Mouse (Mus musculus) spleen, adult 2 months (tissue): ENCODE results near the gene Sf3a1. TPM values are rescaled to one million over a fixed set of nuclear protein-coding genes. Genes with fewer than 3 reads are reported as not detected.

Experiments
- DNase-seq, 2 experiments: peaks; one replicate each; pipeline versions ENCODE4 v3.0.0 to v3.0.0-alpha.2; 2012 to 2021; ENCODE audit warnings: low spot score in 2 of 2, low read depth in 1 of 2
- H3K27ac ChIP-seq: fragments of 200-500 bp; 2 replicates; pipeline ENCODE4 v1.5.1; 2012; ENCODE audit warnings: low read length, inconsistent platforms; ENCODE audit not compliant: insufficient read depth
- H3K27me3 ChIP-seq: fragments of 200-500 bp; 2 replicates; pipeline ENCODE4 v1.6.1; 2012; ENCODE audit warnings: mild to moderate bottlenecking, moderate library complexity, low read length, inconsistent platforms; ENCODE audit not compliant: control insufficient read depth, insufficient read depth
- H3K36me3 ChIP-seq: fragments of 200-500 bp; 2 replicates; pipeline ENCODE4 v1.6.1; 2012; ENCODE audit warnings: mild to moderate bottlenecking, low read length, inconsistent platforms; ENCODE audit not compliant: control insufficient read depth, insufficient read depth
- H3K4me1 ChIP-seq: fragments of 200-500 bp; 2 replicates; pipeline ENCODE4 v1.6.1; 2011; ENCODE audit warnings: inconsistent platforms; ENCODE audit not compliant: control insufficient read depth, insufficient read depth, insufficient read length
- H3K4me3 ChIP-seq: fragments of 200-500 bp; 2 replicates; pipeline ENCODE4 v1.5.1; 2011; ENCODE audit warnings: mild to moderate bottlenecking, inconsistent platforms; ENCODE audit not compliant: insufficient read depth, insufficient read length; ENCODE audit errors: extremely low read depth
- CTCF ChIP-seq: fragments of 200-500 bp; IDR thresholded peaks from 2 replicates; pipeline ENCODE4 v1.5.1; 2011; ENCODE audit warnings: mild to moderate bottlenecking, inconsistent platforms; ENCODE audit not compliant: insufficient read depth, insufficient read length, insufficient replicate concordance; ENCODE audit errors: extremely low read depth
- POLR2A ChIP-seq: fragments of 200-500 bp; IDR thresholded peaks from 2 replicates; pipeline ENCODE4 v1.6.1; 2011; ENCODE audit warnings: low read depth, low read length, inconsistent platforms
- WGBS: fragments of 180-500 bp; shearing (Covaris S2); methylation state at CpG from one replicate; pipeline ENCODE4 v1.1.7; 2018; 5-methylcytosine and 5-hydroxymethylcytosine counted together
- polyA plus RNA-seq: library from polyadenylated mRNA; depleted of rRNA; stranded (reverse); fragments of >200 nt; gene quantifications from 2 replicates; pipeline ENCODE4 v1.2.3, GENCODE M21; 2012

The Sf3a1 gene
- polyA plus RNA-seq, 1 experiment = 27.9 TPM

DNA sequence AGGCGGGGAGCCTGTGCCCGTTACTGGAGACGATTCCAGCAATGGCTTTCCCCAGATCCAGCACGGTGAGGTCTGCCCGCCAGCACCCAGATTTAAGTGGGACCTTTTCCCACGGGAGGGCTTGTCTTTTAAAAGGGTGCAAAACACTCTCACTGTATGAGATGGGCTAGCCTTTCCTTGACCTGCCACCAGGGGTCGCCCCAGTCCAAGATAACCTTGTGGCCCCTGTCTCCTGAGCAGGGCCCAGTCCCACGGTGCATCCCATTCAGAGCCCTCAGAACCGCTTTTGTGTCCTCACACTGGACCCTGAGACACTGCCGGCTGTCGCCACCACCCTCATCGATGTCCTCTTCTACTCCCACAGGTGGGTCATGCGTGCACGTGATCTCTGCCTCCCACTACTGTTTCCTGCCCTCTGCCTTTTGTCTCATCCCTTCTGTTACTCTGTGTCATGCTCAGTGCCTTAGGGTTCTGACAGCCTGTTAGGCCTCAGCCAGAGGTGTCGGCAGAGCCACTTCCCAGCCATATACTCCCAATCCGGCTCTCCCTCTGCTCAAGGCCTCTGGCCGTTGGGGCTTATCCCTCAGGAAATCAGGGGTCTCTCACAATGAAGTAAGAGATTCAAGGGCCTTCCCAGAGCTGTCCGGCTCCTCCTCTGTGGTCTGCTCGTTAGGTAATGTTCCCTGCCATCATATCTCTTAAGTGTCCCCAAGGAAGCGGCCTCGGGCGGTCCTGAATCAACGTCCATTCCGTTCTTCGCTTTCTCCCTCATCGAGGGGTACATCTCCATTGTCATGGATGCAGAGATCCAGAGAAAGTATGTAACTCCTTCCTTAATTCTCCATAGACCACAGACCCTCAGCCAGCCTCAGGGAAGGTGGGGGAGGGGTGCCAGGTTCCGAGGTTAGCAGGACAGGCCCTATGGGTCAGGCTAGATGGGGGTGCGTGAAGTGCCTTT lies 60.6 kb downstream of the Sf3a1 start:
- 56% methylated on average over 28 of the region's 28 CpGs for WGBS
- H3K4me1 ChIP-seq = peaks cover 8% of the 10 kb centered on the region
- no peaks in the 10 kb centered on the region for H3K27me3 ChIP-seq
- peak; percentile 57 to 86 for DNase-seq
- peak; percentile 94 for TF ChIP-seq CTCF
- no peak for TF ChIP-seq POLR2A
- no peak overlapping the region for H3K27ac ChIP-seq
- no peaks in the 10 kb centered on the region for H3K36me3 ChIP-seq
- no peak overlapping the region for H3K4me3 ChIP-seq

DNA sequence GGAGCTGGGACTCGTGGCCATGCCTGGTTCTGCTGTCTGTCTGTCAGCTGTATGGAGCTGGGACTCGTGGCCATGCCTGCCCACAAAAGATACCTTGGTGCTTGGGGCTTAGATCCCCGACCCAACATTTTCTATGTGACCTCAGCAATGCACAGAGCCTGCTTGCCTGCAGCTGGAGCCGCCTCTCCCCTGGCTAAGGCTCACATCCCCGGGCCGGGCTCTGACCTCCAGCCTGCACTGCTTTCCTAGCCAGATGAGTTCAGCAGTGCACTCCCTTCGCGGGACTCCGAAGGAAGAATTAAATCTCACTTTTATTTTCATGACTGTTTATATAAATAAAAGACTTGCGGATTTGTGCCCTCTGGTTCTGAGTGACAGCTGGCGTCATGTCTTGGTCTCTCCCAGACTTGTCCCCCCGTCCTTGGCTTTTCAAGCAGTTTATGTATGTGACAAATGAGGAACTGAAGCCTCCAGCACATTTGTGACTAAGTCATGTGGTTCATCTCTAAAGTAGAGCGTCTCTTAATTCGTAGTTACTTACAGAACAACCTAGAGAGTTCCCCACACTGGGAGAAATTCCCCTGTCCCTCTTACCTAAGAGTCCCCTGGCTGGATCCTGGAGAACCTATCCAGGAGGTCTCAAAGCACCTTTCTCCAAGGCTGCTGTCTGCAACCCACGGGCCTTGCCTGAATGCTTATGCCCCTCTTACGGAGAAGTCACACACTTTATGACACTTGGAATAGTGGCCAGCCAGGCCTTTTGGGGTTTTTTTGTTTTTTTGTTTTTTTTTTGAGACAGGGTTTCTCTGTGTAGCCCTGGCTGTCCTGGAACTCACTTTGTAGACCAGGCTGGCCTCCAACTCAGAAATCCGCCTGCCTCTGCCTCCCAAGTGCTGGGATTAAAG lies 62.1 kb downstream of the Sf3a1 start:
- Histone ChIP-seq H3K27me3 (no peaks in the 10 kb centered on the region), H3K27ac (0 out of 2 replicates have a peak overlapping the region, but pooled peaks have one; percentile 25), H3K4me1 (peaks cover 8% of the 10 kb centered on the region), H3K36me3 (no peaks in the 10 kb centered on the region), H3K4me3 (no peak overlapping the region)
- WGBS = 40% methylated on average over 17 of the region's 17 CpGs
- TF ChIP-seq CTCF (no peak), POLR2A (no peak)
- DNase-seq = no peak

DNA sequence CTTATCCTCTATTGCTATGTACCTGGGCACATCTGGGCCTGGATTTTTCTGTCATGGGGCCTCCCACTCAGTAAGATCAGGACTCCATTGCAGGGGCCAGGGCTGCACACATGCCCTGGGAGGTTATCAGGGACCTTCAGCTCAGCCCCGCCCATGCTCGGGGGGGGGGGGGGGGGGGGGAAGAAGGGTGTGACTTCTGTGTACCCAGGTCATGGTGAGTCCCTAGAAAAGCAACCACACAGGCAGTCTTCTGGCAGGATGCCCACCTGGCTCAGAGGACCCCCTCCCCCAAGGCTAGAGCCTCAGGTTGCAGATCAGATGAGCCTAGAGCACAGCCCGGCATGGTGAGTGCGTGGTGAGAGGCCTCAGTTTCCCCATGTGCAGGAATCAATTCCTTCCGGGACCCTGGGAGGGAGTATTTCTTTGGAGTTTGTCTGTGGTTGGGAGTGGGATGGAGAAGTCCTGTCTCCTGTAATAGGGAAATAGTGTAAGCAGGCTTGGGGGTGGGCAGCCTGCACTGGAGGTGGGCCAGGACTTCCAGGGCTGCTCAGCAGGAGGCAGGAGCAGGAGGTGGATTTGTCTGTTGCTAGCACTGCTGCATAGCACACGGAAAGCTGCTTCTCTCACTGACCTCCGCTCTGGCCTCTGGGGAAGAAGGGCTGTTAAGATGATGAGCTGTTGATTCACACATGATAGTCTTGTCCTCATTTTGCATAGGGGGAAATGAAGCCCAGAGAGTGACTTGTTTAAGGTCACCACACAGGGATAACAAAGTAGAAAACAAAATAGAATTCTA lies 63.4 kb downstream of the Sf3a1 start:
- 62% methylated on average over 6 of the region's 7 CpGs for WGBS
- H3K4me1 ChIP-seq = peaks cover 4% of the 10 kb centered on the region; the same call in 1 of the 2 replicates
- no peaks in the 10 kb centered on the region for H3K27me3 ChIP-seq
- no peak overlapping the region for H3K4me3 ChIP-seq
- peak overlapping the region; percentile 8; the same call in 1 of the 2 replicates for H3K27ac ChIP-seq
- H3K36me3 ChIP-seq = no peaks in the 10 kb centered on the region
- no peak for DNase-seq
- no peak for TF ChIP-seq CTCF
- TF ChIP-seq POLR2A = no peak

DNA sequence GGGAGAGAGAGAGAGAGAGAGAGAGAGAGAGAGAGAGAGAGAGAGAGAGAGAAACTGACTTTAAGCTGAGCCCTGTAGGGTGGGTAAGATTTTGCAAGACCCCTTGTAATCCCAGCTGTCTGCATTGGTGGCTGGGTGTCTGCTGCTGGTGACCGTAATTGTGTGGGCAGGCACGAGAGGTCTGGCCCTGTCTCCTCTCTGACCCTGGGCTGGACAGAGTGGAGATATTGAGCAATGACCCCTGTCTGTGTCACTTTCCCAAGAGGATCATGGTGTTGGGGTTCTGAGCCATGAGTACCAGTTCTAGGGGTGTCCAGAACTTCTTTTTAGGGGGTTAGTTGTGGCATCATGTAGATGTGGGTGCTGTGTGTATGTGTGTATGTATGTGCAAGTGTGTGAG lies 64.1 kb downstream of the Sf3a1 start:
- no peak for TF ChIP-seq CTCF
- no peak for TF ChIP-seq POLR2A
- H3K36me3 ChIP-seq = no peaks in the 10 kb centered on the region
- peaks cover 2% of the 10 kb centered on the region; the same call in 1 of the 2 replicates for H3K4me1 ChIP-seq
- H3K27ac ChIP-seq = no peak overlapping the region
- no peak overlapping the region for H3K4me3 ChIP-seq
- WGBS = 90% methylated on average over 2 of the region's 2 CpGs
- no peaks in the 10 kb centered on the region for H3K27me3 ChIP-seq
- DNase-seq = no peak

GRCm38 (mm10) chr11:4226569-4227325 lies 66.6 kb downstream of the Sf3a1 start:
- no peaks in the 10 kb centered on the region; the same call in 1 of the 2 replicates for H3K4me1 ChIP-seq
- TF ChIP-seq POLR2A = no peak
- TF ChIP-seq CTCF = no peak
- H3K36me3 ChIP-seq = no peaks in the 10 kb centered on the region
- no peaks in the 10 kb centered on the region for H3K27me3 ChIP-seq
- WGBS = 85% methylated on average over 5 of the region's 5 CpGs
- no peak for DNase-seq
- no peak overlapping the region for H3K27ac ChIP-seq
- no peak overlapping the region for H3K4me3 ChIP-seq
